Mouse (Mus musculus): Measurements from ENCODE around the gene Mroh3. TPM values are rescaled to one million over a fixed set of nuclear protein-coding genes. Genes with fewer than 3 reads are reported as not detected.
A peak's percentile ranks its signal among the peaks of the same experiment; 100 is the strongest.

The Mroh3 gene
- polyA plus RNA-seq, 1 experiment from 2014 or later = 0.42 TPM

GRCm38 (mm10) chr1:136142336-136142735 lies 70.3 kb downstream of the Mroh3 start:
- 55% methylated on average over 6 of the region's 6 CpGs for WGBS

GRCm38 (mm10) chr1:136141176-136141950 lies 71.3 kb downstream of the Mroh3 start:
- WGBS = 81% methylated on average over 11 of the region's 11 CpGs
- peaks cover 3% of the 10 kb centered on the region; the same call in 1 of the 2 replicates for H3K27me3 ChIP-seq (replicated peaks; ENCODE audit: low read depth, poor library complexity, severe bottlenecking)

More at GRCm38 (mm10) chr1:136142336-136142735, 70.3 kb downstream of the Mroh3 start:
- Histone ChIP-seq H3K27ac (replicated peaks) (no peak overlapping the region; the same call in 1 of the 2 replicates), H3K4me3 (no peak overlapping the region), H3K27me3 (replicated peaks; ENCODE audit: low read depth, poor library complexity, severe bottlenecking) (peaks cover 3% of the 10 kb centered on the region; the same call in 1 of the 2 replicates), H3K36me3 (replicated peaks) (peaks cover 28% of the 10 kb centered on the region), H3K4me1 (peaks cover 76% of the 10 kb centered on the region), H3K9me3 (no peaks in the 10 kb centered on the region)
- DNase-seq (ENCODE audit: low spot score) = no peak

GRCm38 (mm10) chr1:136139990-136140640 lies 72.5 kb downstream of the Mroh3 start:
- Histone ChIP-seq H3K27me3 (replicated peaks; ENCODE audit: low read depth, poor library complexity, severe bottlenecking) (peaks cover 3% of the 10 kb centered on the region; the same call in 1 of the 2 replicates), H3K4me3 (peak overlapping the region; percentile 76), H3K4me1 (peaks cover 98% of the 10 kb centered on the region), H3K9me3 (no peaks in the 10 kb centered on the region), H3K27ac (replicated peaks) (peak overlapping the region; percentile 96), H3K36me3 (replicated peaks) (peaks cover 8% of the 10 kb centered on the region)
- under 1% methylated on average over 32 of the region's 32 CpGs for WGBS
- DNase-seq (ENCODE audit: low spot score) = peak; percentile 84

More at GRCm38 (mm10) chr1:136141176-136141950, 71.3 kb downstream of the Mroh3 start:
- no peak for DNase-seq (ENCODE audit: low spot score)
- H3K4me1 ChIP-seq = peaks cover 85% of the 10 kb centered on the region
- H3K27ac ChIP-seq (replicated peaks) = no peak overlapping the region
- H3K4me3 ChIP-seq = no peak overlapping the region
- H3K36me3 ChIP-seq (replicated peaks) = peaks cover 18% of the 10 kb centered on the region
- H3K9me3 ChIP-seq = no peaks in the 10 kb centered on the region

GRCm38 (mm10) chr1:136138191-136138830 lies 74.3 kb downstream of the Mroh3 start:
- Histone ChIP-seq H3K36me3 (replicated peaks) (no peaks in the 10 kb centered on the region), H3K4me3 (no peak overlapping the region), H3K27ac (replicated peaks) (peak overlapping the region; percentile 72), H3K9me3 (no peaks in the 10 kb centered on the region), H3K4me1 (peaks cover 100% of the 10 kb centered on the region), H3K27me3 (replicated peaks; ENCODE audit: low read depth, poor library complexity, severe bottlenecking) (peaks cover 21% of the 10 kb centered on the region)
- no peak for DNase-seq (ENCODE audit: low spot score)
- 32% methylated on average over 10 of the region's 10 CpGs for WGBS

GRCm38 (mm10) chr1:136137575-136137974 lies 75.1 kb downstream of the Mroh3 start:
- H3K36me3 ChIP-seq (replicated peaks) = no peaks in the 10 kb centered on the region
- peak overlapping the region; percentile 26; the same call in 1 of the 2 replicates for H3K4me3 ChIP-seq
- H3K27me3 ChIP-seq (replicated peaks; ENCODE audit: low read depth, poor library complexity, severe bottlenecking) = peaks cover 29% of the 10 kb centered on the region
- 11% methylated on average over 4 of the region's 4 CpGs for WGBS
- peaks cover 100% of the 10 kb centered on the region for H3K4me1 ChIP-seq
- no peaks in the 10 kb centered on the region for H3K9me3 ChIP-seq
- peak; percentile 63 for DNase-seq (ENCODE audit: low spot score)
- peak overlapping the region; percentile 72 for H3K27ac ChIP-seq (replicated peaks)

- Histone ChIP-seq H3K27ac (replicated peaks) (peak overlapping the region; percentile 72), H3K27me3 (replicated peaks; ENCODE audit: low read depth, poor library complexity, severe bottlenecking) (peaks cover 33% of the 10 kb centered on the region), H3K4me1 (peaks cover 100% of the 10 kb centered on the region), H3K4me3 (peak overlapping the region; percentile 11; the same call in 1 of the 2 replicates), H3K36me3 (replicated peaks) (no peaks in the 10 kb centered on the region), H3K9me3 (no peaks in the 10 kb centered on the region)
- 21% methylated on average over 7 of the region's 7 CpGs for WGBS
- no peak for DNase-seq (ENCODE audit: low spot score)
These were observed 75.5 kb downstream of the Mroh3 start for GRCm38 (mm10) chr1:136137071-136137531.

- peaks cover 33% of the 10 kb centered on the region for H3K27me3 ChIP-seq (replicated peaks; ENCODE audit: low read depth, poor library complexity, severe bottlenecking)
- peaks cover 99% of the 10 kb centered on the region for H3K4me1 ChIP-seq
- H3K36me3 ChIP-seq (replicated peaks) = no peaks in the 10 kb centered on the region
- DNase-seq (ENCODE audit: low spot score) = peak; percentile 58
- H3K9me3 ChIP-seq = no peaks in the 10 kb centered on the region
- WGBS = 24% methylated on average over 4 of the region's 4 CpGs
- H3K4me3 ChIP-seq = peak overlapping the region; percentile 11; the same call in 1 of the 2 replicates
- H3K27ac ChIP-seq (replicated peaks) = peak overlapping the region; percentile 72
These were observed 76.1 kb downstream of the Mroh3 start for GRCm38 (mm10) chr1:136136547-136136946.

- WGBS = 58% methylated on average over 6 of the region's 6 CpGs
- H3K27me3 ChIP-seq (replicated peaks; ENCODE audit: low read depth, poor library complexity, severe bottlenecking) = peaks cover 33% of the 10 kb centered on the region
- H3K4me3 ChIP-seq = peak overlapping the region; percentile 11; the same call in 1 of the 2 replicates
- no peaks in the 10 kb centered on the region for H3K36me3 ChIP-seq (replicated peaks)
- H3K9me3 ChIP-seq = no peaks in the 10 kb centered on the region
- H3K27ac ChIP-seq (replicated peaks) = peak overlapping the region; percentile 72
- no peak for DNase-seq (ENCODE audit: low spot score)
- peaks cover 98% of the 10 kb centered on the region for H3K4me1 ChIP-seq
These were observed 76.7 kb downstream of the Mroh3 start for GRCm38 (mm10) chr1:136135777-136136444.

GRCm38 (mm10) chr1:136135046-136135445 lies 77.6 kb downstream of the Mroh3 start:
- 50% methylated on average over 1 of the region's 1 CpGs for WGBS
- Histone ChIP-seq H3K9me3 (no peaks in the 10 kb centered on the region), H3K27ac (replicated peaks) (peak overlapping the region; percentile 48; the same call in 1 of the 2 replicates), H3K36me3 (replicated peaks) (no peaks in the 10 kb centered on the region), H3K27me3 (replicated peaks; ENCODE audit: low read depth, poor library complexity, severe bottlenecking) (peaks cover 39% of the 10 kb centered on the region), H3K4me1 (peaks cover 98% of the 10 kb centered on the region), H3K4me3 (no peak overlapping the region)
- DNase-seq (ENCODE audit: low spot score) = no peak

GRCm38 (mm10) chr1:136134547-136134946 lies 78.1 kb downstream of the Mroh3 start:
- no peaks in the 10 kb centered on the region for H3K9me3 ChIP-seq
- H3K27me3 ChIP-seq (replicated peaks; ENCODE audit: low read depth, poor library complexity, severe bottlenecking) = peaks cover 44% of the 10 kb centered on the region
- H3K4me3 ChIP-seq = peak overlapping the region; percentile 72; the same call in 1 of the 2 replicates
- 63% methylated on average over 2 of the region's 2 CpGs for WGBS
- DNase-seq (ENCODE audit: low spot score) = no peak
- H3K4me1 ChIP-seq = peaks cover 97% of the 10 kb centered on the region
- H3K36me3 ChIP-seq (replicated peaks) = no peaks in the 10 kb centered on the region
- peak overlapping the region; percentile 48 for H3K27ac ChIP-seq (replicated peaks)

GRCm38 (mm10) chr1:136133570-136134240 lies 78.9 kb downstream of the Mroh3 start:
- peaks cover 48% of the 10 kb centered on the region for H3K27me3 ChIP-seq (replicated peaks; ENCODE audit: low read depth, poor library complexity, severe bottlenecking)
- 44% methylated on average over 13 of the region's 13 CpGs for WGBS
- H3K36me3 ChIP-seq (replicated peaks) = no peaks in the 10 kb centered on the region
- no peak overlapping the region for H3K27ac ChIP-seq (replicated peaks)
- peaks cover 97% of the 10 kb centered on the region for H3K4me1 ChIP-seq
- H3K9me3 ChIP-seq = no peaks in the 10 kb centered on the region
- peak overlapping the region; percentile 72; the same call in 1 of the 2 replicates for H3K4me3 ChIP-seq
- no peak for DNase-seq (ENCODE audit: low spot score)
